9 mouse cellular contexts compared by ENCODE assay signal in the genomic region with DNA sequence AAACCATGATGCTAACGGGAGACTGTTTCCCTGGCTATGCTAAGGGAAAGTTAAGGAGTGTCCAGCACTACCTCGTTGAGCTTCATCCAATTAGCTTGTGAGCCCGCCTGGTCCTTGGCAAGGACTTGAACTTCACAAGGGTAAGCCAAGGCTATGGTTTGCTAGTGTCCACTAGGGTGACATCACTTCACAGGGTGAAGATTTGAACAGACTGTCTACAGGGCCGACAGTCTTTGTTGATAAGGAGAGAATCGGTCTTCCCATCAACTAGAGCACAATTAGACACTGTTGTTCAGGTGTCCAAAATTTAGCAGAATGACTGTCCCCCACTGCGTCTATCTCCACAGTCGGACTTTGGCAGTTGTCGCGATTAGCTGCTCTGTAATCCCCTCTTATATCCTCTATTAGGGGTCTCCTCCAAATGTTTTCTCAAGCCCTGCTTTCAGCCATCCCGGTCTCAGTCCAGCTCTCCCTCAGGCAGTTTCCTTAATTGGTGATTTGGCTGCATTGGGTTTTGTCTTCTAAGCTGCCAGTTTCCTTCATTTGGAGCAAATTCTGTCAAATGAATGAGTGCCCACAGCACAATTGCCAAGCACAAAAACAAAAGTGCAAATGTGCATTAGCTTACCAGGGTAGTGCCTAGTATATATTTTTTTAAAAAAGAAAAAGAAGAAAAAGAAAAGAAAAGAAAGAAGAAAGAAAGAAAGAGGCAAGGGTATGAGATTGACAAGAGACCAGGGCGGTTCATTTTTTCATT. TPM values are rescaled to one million over a fixed set of nuclear protein-coding genes. Genes with fewer than 3 reads are reported as not detected.
DNase-seq lines count a peak whose midpoint lies in the region; ATAC-seq lines count a peak whose summit lies in the region.
"Had no signal": no experiment of that assay in that cellular context is flagged by ENCODE, and none has a peak within 500 bp of the region (broad histone marks: within the 10 kb centered on the region; RNA-seq: fewer than 3 reads in every experiment).

No protein-coding gene starts in this region.

- H3K27ac ChIP-seq in limb, embryonic 13.5 days = no peak overlapping the region

- no peaks in the 10 kb centered on the region for H3K36me3 ChIP-seq in limb, embryonic 13.5 days

- peak overlapping the region; percentile 46; the same call in 1 of the 2 replicates for H3K4me2 ChIP-seq in limb, embryonic 13.5 days (replicated peaks)

- H3K4me3 ChIP-seq in limb, embryonic 13.5 days = no peak overlapping the region
- H3K4me3 ChIP-seq: myocyte had no signal

- no peak for ATAC-seq in limb, embryonic 13.5 days (ENCODE audit: low FRiP score, low read depth)

- DNase-seq in cerebellum, postnatal 10 days = peak; percentile 37 to 39
- no peak for DNase-seq in cerebellum, adult 18-20 months
- peak; percentile 11 for DNase-seq in left cerebral cortex, postnatal 4 days
- no peak for DNase-seq in left cerebral cortex, adult 11 months (ENCODE audit: low spot score)
- DNase-seq in retina, embryonic 14.5 days (ENCODE audit: low spot score) = peak; percentile 22
- DNase-seq in ovary, adult 18-20 months (ENCODE audit: low spot score) = no peak
- no peak for DNase-seq in kidney, adult 8-10 months

- H3K9me3 ChIP-seq in limb, embryonic 13.5 days = no peaks in the 10 kb centered on the region

- intact Hi-C loops in left cerebral cortex, postnatal 4 days (cut with DNase I) = no loop called here

- no peak overlapping the region for H3K9ac ChIP-seq in limb, embryonic 13.5 days

- WGBS in limb, embryonic 13.5 days = 62% methylated on average over 11 of the region's 11 CpGs

- H3K27me3 ChIP-seq in limb, embryonic 13.5 days = no peaks in the 10 kb centered on the region

- H3K4me1 ChIP-seq in limb, embryonic 13.5 days = peaks cover 10% of the 10 kb centered on the region; the same call in 1 of the 2 replicates

RNA-seq across cellular contexts. Expression of a gene that starts 21.6 kb away (rescaled TPM):
- total RNA-seq in left cerebral cortex, postnatal 4 days (2021) = 10 to 100 TPM in 1 of 2 experiments, 1 to 10 TPM in 1; 7.3 to 10.1 TPM
- polyA plus RNA-seq in limb, embryonic 13.5 days (2015; fragmentation: Nextera tagmentation; extraction: Ambion mirVana) = 31.5 and 34.1 TPM in 2 replicates

RNA-seq across cellular contexts. Expression of a gene that starts 21.7 kb away (rescaled TPM):
- 10 to 100 TPM; 39.2 to 42.9 TPM for total RNA-seq in left cerebral cortex, postnatal 4 days (2021)
- polyA plus RNA-seq in limb, embryonic 13.5 days (2015; fragmentation: Nextera tagmentation; extraction: Ambion mirVana) = 130 and 136 TPM in 2 replicates

RNA-seq across cellular contexts. Expression of a gene that starts 36.4 kb away (rescaled TPM):
- total RNA-seq in left cerebral cortex, postnatal 4 days (2021) = 100 to 1,000 TPM in 1 of 2 experiments, 10 to 100 TPM in 1; 92.2 to 105 TPM
- polyA plus RNA-seq in limb, embryonic 13.5 days (2015; fragmentation: Nextera tagmentation; extraction: Ambion mirVana) = 106 and 114 TPM in 2 replicates

Comparison
In these comparisons a context has a peak if more than half of its experiments do, and no peak if none do; other contexts are left out.
1. DNase-seq: peak in cerebellum, postnatal 10 days (2 of 2), left cerebral cortex, postnatal 4 days (single experiment) and retina, embryonic 14.5 days (single experiment); none in cerebellum, adult 18-20 months (0 of 2), left cerebral cortex, adult 11 months (single experiment), ovary, adult 18-20 months (single experiment) and kidney, adult 8-10 months (0 of 2).